Mouse (Mus musculus): ENCODE results near the gene Rara.
"Not testable (repeated sequence)": the region's sequence is repeated elsewhere in the genome, so short reads cannot be mapped to it uniquely, and the experiment has no call there.

The Rara gene

DNA sequence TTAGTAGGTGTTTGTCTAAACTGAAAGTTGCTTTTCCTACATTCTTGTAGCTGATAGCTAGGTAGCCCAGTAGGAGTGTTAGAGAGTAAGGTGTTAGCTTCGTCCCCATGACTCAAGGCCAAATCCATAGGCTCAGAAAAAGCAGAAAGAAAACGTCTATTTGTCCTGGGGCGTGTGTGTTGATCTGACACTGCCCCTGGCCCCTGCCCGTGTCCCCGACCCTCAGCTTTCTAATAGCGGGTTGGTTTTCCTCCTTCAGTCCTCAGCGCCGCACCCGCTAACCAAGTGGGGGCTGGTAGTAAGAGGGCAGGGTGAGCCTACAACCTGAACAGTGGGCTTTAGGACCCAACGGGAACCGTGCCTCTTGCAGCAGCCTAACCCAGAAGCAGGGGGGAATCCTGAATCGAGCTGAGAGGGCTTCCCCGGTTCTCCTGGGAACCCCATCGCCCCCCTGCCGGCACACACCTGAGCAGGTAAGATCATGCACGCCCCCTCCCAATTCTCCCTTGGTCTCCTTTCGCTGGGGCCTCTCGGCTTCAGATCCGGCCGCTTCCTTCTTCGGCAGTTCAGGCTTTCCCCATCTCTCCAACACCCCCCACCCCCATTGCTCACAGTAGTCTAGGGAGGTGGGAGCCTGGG, at the start of gene Rara:
Gene Rara, plus strand, starts transcription at position 381 of the 639 bp plus-strand sequence.
- no peak for DNase-seq

DNA sequence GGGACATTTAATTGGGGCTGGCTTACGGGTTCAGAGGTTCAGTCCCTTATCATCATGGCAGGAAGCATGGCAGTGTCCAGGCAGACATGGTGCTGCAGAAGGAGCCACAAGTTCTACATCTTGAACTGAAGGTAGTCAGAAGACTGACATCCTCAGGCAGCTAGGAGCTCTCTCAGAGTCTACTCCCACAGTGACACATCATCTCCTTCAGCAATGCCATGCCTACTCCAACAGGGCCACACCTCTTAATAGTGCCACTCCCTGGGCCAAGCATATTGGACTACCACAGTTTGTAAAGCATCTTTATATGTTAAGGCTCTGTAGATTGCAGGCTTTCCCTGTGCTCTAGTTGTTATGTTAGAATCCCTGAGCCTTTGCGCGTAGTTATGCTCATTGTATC, 39.9 kb upstream of the Rara start:
- no peak for DNase-seq

GRCm38 (mm10) chr11:98889077-98889476, 38.5 kb upstream of the Rara start:
- no peak for DNase-seq

- no peak for DNase-seq
These were observed 37.6 kb upstream of the Rara start for GRCm38 (mm10) chr11:98889977-98890376.

- DNase-seq: no peak
These were observed 35.2 kb upstream of the Rara start for GRCm38 (mm10) chr11:98892426-98892825.

DNA sequence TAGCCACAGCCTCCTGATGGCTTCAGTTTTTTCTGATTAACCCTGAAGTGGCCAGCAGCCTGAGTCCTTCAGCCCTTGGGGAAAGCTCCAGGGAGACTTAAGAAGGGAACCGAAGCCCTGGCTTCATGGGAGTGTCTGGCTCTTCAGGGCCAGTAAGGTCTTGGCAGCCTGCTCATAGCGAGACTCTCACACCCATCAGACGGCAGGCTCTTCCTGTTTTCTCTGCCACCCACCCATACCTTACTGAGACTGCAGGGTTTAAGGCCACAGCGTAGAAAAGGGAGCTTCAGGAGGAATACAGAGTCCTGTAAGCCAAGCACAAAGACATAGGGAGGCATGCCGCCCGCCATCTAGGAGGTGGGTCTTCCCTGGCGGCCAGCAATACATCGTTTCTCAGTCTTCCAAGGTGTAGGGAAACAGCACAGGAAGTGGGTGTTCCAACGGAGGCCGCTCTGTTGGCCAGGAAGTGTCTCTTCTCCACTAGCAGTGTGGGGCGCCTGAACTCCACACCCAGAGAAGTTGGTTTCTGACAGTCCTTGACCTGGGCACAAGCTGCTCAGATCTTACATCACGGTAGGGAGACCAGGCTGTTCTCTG, 27.0 kb upstream of the Rara start:
- DNase-seq: no peak

GRCm38 (mm10) chr11:98902621-98903245, 24.9 kb upstream of the Rara start:
- no peak for DNase-seq

DNA sequence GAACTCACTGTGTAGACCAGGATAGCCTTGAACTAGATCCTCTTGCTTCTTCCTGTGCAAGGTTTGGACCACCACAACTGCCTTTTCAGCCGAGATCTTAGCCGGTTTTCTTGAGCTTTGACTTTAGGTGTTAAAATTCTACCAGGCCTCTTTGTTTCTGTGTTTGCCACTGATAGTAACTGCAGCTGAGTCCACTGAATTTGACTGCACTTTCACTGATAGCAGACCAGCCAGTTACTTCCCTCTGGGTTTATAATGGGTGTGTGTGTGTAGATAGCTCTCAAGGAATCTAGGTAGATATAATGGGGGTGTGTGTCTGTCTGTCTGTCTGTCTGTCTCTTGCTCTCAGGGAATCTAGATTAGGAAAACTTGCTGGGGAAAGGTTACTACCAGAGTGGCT, 23.0 kb upstream of the Rara start:
- DNase-seq: no peak

DNA sequence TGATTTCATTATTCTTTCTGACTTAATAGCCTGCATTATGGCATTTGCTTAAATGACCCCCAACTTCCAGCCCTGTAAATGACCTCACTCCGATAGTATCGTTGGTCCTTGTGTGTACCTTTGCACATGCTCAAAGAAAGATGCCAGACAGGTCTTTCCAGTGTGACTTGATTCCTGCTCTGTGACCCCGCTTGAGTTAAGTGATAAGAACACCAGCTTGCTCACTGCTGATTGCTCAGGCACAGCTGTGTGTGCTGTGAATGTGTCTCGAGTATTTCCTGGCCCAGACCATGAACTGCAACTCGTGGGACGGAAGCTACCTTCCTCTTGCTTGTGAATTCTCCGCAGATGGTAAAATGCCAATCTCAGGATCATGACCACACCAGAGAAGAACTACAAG, 22.6 kb upstream of the Rara start:
- no peak for DNase-seq

DNA sequence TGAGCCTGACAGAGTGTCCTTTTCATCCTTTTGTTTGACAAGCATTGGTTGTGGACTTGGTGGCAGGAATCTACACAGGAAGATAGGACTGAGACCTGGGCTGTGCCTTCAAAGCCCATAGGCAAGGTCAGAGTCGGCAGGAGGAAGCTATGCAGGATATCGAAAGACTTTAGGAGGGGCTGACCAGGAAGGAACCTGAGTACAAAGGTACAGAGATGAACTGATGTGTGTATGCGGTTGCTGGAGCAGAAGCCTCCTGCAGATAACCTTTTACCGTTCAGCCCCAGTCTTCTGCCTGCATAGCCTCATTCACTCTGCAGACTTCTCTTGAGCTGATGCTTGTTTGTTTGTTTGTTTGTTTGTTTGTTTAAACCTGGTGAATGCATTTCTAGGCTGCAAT, 22.0 kb upstream of the Rara start:
- DNase-seq: no peak

- no peak for DNase-seq
These were observed 20.6 kb upstream of the Rara start for GRCm38 (mm10) chr11:98907063-98907436.

DNA sequence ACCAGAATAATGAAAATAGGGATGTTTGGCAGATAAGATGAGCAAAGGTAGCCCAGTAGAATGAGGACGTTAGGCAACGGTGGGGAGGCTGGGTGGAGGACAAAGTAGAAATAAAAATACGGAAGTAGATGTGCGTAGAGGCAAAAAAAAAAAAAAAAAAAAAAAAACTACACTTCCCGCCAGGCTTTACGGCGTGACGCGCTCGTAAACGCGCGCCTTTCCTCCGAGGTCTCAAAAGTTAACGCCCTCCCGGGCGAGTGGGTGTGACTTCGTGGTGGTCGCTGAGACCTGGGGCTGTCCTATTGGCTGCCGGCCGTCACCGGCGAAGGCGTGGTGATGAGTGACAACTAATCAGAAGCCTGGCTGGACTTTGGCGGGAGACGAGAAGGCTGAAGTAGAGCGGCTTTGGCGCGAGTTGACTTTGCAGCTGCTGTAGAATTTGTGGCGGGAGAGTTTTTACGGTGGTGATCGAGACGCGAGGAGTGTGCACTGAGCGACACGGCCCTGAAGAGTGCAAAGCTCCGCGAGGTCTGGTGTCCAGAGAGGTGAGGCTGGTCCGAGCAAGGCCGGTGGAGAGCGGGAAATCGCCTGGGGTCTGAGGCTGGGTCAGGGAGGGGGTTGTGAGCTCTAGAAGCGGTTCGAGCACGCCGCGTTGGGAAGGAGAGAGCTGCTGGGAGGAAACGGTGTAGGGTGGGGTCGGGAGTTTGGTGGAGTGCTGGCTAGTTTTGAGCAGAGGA, 20.0 kb upstream of the Rara start, which contains the start of gene Cdc6:
Gene Cdc6, plus strand, starts transcription at position 365 of the 737 bp plus-strand sequence.
- peak; percentile 92 for DNase-seq

DNA sequence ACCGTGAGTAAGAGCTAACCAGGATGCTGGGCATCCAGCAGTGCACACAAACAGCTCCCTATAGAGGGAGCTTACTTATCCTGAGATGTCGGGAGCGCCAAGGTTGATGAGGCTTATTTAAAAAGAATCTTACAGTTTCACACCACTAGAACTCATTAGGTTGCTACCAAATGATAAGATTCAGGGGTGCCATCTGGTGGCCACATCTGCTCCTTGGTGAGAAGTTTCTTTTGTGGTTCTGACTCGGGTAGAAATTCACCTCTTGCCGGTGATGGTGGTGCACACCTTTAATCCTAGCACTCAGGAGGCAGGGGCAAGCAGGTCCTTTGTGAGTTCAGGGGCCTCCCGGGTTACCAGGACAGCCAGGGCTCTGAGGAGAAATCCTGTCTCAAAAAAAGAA, 18.0 kb upstream of the Rara start:
- peak; percentile 78 for DNase-seq

DNA sequence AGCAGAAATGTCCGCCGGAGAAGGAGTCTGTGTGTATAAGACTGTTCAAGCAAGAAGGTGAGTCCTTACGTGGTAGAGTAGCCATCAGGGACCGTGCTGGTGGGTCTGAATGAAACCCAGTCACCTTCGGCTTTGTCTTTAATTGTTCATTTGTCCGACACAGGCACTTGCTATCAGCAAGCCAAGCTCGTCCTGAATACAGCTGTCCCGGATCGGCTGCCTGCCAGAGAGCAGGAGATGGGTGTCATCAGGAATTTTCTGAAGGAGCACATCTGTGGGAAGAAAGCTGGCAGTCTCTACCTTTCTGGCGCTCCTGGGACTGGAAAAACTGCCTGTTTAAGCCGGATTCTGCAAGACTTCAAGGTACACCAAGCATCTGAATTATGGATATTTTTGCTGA, 17.2 kb upstream of the Rara start:
- no peak for DNase-seq

DNA sequence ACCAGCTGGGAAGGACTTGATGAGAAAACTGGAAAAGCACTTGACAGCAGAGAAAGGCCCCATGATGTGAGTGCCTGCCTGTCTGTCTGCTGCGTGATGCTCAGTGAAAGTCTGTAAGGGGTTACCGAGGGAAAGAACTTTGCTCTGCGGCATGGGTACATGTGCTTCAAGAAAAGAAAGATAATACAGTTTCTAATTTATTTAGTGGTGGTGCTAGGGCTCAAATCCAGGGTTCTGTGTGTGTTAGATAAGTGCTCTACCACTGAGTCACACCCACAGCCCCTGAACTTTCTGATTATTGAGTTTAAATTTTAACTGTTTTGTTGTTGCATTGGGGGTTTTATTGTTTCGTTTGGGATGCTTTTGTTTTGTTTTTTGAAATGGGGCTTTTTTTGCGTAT, 16.1 kb upstream of the Rara start:
- no peak for DNase-seq

GRCm38 (mm10) chr11:98914196-98914595, 13.4 kb upstream of the Rara start:
- DNase-seq: no peak

GRCm38 (mm10) chr11:98916376-98916775, 11.2 kb upstream of the Rara start:
- not testable (repeated sequence) for DNase-seq

GRCm38 (mm10) chr11:98917428-98918005, 10.1 kb upstream of the Rara start:
- DNase-seq: no peak

DNA sequence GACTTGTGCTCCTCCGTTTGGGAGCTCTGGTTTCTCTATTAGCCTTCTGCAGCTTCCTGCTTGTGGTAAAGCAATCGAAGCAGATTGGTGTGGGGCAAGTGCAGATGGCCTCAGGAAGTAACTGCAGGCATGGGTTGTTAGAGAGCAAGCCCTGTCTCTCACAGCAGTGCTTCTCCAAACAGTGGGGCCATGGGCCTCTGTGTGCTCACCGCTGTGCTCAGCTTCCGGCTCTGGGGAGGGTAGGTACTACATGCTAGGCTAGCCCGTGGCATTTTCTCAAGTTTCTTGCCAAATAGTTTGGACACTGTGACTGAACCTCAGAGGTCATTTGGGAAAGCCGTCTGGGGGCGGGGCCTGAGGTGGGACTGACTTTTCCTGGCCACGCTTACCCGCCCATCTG, 9.4 kb upstream of the Rara start:
- no peak for DNase-seq

GRCm38 (mm10) chr11:98919009-98919408, 8.6 kb upstream of the Rara start:
- DNase-seq: no peak

- DNase-seq: not testable (repeated sequence)
These were observed 5.8 kb upstream of the Rara start for GRCm38 (mm10) chr11:98921813-98922212.

DNA sequence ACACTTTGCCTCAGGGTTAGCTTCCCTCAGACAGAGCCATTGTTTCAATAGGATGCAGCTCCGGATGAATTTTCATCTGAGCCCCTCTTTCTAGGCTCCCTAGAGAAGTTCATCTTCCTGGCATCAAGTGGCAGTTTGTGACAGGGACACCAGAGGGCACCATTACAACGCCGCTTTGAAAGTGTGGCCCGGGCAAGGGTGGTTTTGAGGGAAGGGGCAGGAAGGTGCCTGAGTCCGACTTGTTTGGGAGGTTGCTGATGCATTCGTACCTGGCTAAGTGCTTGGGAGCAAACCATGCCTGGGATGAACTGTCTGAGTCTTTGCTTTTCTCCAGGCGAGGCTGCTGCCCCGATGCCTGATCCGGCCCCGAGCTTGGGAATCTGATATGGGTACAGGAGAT, 5.3 kb upstream of the Rara start:
- not testable (repeated sequence) for DNase-seq
